Mouse (Mus musculus): ENCODE measurements around the gene Tpp2.
"Not testable (repeated sequence)": the region's sequence is repeated elsewhere in the genome, so short reads cannot be mapped to it uniquely, and the experiment has no call there.

Gene Tpp2

DNA sequence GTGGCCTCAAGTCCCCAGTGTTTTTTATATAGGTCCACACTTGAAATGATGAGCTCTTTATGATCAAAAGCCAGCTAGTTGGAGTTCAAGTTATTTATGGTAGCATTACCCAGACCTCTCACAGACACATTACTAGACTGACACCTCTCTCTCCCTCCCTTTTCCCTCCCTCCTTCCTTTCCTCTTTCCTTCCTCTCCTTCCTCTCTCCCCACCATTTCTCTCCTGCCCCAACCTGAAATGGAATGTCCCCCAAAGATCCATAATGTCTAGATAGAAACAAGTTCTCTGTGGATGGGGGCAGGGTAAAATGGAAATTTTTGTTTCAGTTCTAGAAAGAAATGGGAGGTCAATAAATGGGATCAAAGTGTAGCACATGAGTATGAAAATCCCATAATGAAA is 86.5 kb downstream of the Tpp2 start, which contains the start of gene Mettl21c:
Mettl21c (minus strand) TSS at position 101 of the 400 bp plus-strand sequence.
- no peak for DNase-seq (ENCODE audit: low read depth)

DNA sequence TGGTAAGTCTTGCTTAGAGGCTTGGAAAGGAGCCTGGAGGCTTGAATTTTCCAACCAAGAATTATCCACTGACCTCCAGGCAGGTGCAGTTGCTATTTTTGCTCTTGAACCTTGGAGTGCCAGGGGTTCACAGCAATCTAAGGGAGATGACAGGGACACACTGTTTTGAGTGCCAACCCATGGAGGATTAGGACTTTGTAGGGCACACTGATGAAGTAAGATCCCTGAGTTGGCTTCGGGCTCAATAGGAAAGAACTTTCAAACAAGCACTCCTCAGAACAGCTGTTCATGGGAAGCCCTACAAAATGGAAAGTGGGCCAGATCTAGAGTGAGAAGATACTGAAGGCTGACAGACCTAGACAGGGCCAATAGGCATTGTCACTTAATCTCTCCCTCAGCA is 89.2 kb downstream of the Tpp2 start:
- no peak for DNase-seq (ENCODE audit: low read depth)

DNA sequence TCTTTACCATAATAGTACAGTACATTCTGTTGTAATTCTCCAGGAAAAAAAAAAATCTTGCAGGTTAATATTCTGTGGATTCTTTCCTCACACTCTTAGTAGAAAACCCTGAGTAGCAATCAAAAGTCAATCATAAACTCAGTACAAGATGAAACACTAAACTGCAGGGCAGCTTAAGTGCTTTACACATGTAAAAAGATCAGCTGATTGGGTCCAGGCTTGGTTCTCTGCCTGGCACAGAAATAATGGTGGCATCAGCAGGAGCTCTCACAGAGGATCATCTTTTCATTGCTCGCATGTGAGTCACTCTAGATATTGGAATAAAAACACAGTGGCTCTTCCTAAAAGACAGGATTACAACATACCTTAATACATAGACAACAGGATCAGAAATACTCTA is 94.2 kb downstream of the Tpp2 start:
- no peak for DNase-seq (ENCODE audit: low read depth)

GRCm38 (mm10) chr1:44032213-44032612 is 98.8 kb downstream of the Tpp2 start:
- no peak for DNase-seq (ENCODE audit: low read depth)

GRCm38 (mm10) chr1:44032948-44033347 is 99.5 kb downstream of the Tpp2 start:
- no peak for DNase-seq (ENCODE audit: low read depth)

DNA sequence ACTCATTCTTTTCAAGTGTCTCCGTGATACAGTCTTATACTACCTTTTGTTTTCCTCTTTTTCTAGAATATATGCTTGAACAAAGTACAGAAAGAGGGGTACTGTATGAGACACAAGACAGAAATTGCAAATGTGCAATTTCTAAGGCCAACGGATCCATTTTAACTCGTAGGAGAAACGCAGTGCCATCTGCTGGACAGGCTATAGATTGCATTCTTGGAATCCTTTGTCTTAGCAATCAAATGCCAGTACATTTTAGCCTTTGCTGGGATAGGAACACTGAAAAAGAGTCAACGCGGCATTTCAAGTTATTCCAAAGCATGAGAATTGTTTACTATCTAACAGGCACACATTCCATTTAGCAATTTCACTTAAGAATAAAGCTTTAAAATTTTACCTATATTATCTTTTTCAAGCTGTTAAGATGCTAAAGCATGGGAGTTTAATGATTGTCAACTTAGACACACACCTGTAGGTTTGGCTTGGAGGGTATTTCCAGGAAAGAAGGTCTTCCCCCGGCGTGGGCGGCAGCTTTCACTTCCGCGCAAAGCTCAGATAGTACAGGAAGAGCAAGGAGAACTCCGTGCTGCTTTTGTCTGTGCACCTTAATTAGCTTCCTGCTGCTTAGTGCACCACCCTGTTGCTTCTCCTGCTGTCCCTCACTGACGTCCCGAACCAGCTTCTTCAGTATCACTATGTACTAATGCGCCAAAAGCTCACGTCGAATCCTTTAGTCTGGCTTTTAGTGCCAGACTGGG is 108.5 kb downstream of the Tpp2 start:
- DNase-seq (ENCODE audit: low read depth) = peak; percentile 39

GRCm38 (mm10) chr1:44042555-44042915 is 109.1 kb downstream of the Tpp2 start:
- no peak for DNase-seq (ENCODE audit: low read depth)

GRCm38 (mm10) chr1:44045689-44046088 is 112.2 kb downstream of the Tpp2 start:
- DNase-seq (ENCODE audit: low read depth) = not testable (repeated sequence)

- no peak for DNase-seq (ENCODE audit: low read depth)
Observed at GRCm38 (mm10) chr1:44046556-44046955, 113.1 kb downstream of the Tpp2 start.
